Mouse (Mus musculus) T-helper 2 cell (primary cell): ENCODE measurements around the gene Dlgap5.
"Not testable (repeated sequence)": the region's sequence is repeated elsewhere in the genome, so short reads cannot be mapped to it uniquely, and the experiment has no call there.

ENCODE experiments used
- in situ Hi-C: fragments of 300-600 bp; cut with MboI, MseI; formaldehyde crosslinking; loops from one replicate; pipeline ENCODE4 v1.15.1; 2025; ENCODE audit warnings: high pct_unique_total_duplicates

Gene Dlgap5

GRCm38 (mm10) chr14:47417775-47418665, at the start of gene Dlgap5:
TSS of gene Dlgap5 (minus strand) at chr14:47418407.
- in situ Hi-C loops: no loop called here

DNA sequence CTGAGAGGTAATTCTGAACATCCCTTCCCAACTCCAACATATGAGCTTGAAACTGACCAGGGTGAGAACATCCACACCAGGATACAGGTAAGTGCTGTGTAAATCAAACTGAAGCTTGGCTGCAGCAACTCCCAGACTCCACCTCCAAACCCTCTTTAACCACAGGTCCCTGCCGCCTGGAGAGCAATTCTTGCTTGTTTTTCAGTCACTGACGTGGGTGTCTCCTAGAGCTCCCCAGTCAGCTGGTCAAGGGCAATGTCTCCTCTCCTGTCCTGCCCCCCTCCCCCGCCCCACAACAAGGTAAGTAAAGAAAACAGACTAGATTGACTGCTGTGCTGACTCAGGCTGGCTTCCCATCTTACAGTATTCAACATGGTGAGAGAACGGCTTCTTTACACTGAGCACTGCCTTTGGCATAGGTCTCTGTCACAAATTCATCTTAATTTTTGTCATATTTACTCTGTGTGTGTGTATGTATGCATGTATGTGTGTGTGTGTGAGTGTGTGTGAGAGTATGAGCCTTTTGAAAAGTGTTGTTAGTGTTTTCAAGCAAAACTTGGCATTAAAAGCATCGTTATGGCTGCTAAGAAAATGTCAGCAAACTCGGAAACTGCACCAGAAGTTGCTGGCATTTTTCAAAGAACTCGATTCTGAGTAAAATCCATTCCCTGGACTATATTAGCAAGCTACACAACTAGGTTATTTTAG, 47.4 kb upstream of the Dlgap5 start:
- in situ Hi-C loops: no loop called here

DNA sequence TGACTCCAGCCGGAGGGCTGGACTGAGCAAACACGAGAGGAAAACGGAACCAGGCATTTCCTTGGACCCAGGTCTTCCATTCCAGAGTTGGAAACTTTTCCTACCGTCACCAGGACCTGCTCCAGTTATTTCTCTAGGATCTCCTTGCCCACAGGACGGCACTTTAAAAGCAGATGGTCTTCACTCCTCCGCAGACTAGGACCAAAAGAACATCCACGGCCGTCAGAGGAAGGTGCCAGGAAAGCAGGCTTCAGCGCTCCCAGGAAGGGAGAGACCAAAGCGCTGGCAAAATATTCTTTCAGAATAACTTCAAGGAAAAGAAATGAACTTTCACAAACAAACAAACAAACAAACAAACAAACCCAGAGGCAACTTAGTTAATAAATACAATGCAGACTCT, 46.2 kb upstream of the Dlgap5 start:
- in situ Hi-C loops: no loop called here

GRCm38 (mm10) chr14:47462877-47463460, 44.8 kb upstream of the Dlgap5 start:
- in situ Hi-C loops: no loop called here

GRCm38 (mm10) chr14:47462453-47462852, 44.2 kb upstream of the Dlgap5 start:
- in situ Hi-C loops: no loop called here

DNA sequence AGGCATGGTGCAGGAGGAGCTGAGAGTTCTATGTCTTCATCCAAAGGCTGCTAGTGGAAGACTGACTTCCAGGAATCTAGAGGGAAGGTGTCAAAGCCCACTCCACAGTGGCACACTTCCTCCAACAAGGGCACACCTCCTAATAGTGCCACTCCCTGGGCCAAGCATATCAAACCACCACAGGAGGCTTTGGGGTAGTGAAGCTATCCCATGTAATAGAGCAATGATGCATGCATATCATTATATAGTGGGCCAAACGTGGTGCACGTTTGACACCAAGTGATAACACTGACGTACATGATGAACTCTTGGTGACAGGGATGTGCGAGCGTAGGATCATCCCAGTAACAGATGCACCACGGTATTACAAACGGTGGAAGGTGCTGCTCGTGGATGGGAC, 43.8 kb upstream of the Dlgap5 start:
- in situ Hi-C loops: no loop called here

- in situ Hi-C loops: no loop called here
Observed at GRCm38 (mm10) chr14:47459556-47459955, 41.3 kb upstream of the Dlgap5 start.

- in situ Hi-C loops: not testable (repeated sequence)
Observed at GRCm38 (mm10) chr14:47450121-47450520, 31.9 kb upstream of the Dlgap5 start, which contains the start of gene Fbxo34. TSS of gene Fbxo34 (plus strand) at chr14:47450421.

DNA sequence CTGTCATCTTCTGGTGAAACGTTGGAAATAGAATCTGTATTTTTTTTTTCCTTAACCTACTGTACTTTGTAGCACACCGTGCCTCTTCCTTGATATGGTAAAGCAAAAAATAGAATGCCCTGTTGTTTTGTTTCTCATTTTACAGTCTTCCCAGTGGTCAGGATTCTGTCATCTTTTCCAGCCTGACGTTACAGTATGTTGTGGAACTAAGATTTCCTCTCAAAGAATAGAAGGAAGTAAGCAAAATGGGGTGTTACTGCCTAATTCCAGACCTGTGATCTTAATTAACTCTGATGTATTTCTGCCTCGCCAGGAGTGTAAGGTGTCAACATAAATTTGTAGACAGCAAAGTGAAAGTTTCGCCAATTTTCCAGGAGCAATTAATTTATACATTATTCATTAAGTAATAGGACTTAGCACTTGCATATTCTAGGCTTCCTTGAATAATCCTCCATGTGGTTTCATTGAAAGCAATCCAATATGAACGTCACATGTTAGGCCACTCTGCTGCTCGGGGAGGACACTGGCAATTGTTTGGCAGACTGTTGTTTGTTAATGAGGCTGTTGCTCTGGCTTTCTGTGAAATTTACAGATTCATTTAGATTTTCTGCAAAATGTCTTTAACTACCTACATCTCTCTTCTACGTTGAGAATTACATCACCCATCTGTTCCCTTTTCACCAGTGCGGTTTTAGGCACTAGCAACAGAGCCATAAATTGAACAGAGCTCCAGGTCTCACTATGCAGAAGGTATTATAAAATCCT, 27.3 kb upstream of the Dlgap5 start:
- in situ Hi-C loops: no loop called here

DNA sequence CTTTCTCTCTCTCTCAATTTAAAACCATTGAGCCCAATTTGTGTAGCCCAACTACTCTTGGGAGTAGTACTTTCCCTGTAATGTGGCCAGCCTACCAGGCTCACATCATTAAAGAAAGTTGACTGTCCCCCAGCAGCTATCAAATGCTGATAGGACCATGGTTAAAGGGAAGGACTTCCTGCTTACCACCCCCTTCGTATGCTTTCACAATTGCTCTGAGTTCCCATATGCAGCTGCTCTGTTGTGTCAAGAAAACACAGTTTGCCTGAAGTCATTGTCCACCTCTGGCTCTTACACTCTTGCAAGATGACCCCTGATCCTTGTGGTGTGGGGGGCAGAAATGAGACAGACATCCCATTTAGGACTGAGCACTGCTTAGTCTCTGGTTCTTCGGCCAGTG, 26.7 kb upstream of the Dlgap5 start:
- in situ Hi-C loops: no loop called here

DNA sequence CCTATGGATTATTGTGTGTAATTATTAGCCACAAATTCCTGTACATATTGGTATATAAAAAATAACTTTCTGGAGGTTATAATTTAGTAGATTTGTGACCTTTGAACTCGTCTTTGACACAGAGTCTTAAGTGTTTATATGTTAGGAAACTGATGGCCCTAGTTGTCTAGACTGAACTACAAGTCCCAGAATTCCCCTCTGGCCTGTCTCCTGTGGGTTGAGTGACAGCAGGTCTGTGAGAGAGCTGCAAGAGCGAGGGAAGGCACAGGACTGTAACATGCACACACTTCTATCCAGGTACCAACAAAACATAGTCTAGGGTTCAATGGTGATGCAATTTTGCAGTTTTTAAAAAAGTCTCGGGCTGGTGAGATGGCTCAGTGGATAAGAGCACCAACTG, 20.7 kb upstream of the Dlgap5 start:
- in situ Hi-C loops: no loop called here

DNA sequence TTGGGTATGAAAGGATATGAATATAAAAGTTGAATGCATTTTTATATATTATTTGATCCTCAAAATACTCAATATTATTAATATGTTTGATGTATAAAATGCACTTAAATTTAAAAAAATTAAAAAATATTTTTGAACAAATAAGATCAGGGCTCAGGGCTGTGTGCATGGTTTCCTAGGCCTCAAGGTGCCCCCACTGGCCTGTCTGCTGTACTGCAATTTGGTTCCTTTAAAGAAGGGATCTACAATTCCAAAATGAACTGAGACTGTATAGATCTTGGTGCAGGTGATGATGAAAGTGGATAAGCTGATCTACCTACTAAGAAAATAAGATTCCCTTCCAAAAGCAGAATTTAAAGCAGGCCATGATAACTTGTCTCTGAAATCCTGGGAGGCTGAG, 14.8 kb upstream of the Dlgap5 start:
- in situ Hi-C loops: no loop called here

DNA sequence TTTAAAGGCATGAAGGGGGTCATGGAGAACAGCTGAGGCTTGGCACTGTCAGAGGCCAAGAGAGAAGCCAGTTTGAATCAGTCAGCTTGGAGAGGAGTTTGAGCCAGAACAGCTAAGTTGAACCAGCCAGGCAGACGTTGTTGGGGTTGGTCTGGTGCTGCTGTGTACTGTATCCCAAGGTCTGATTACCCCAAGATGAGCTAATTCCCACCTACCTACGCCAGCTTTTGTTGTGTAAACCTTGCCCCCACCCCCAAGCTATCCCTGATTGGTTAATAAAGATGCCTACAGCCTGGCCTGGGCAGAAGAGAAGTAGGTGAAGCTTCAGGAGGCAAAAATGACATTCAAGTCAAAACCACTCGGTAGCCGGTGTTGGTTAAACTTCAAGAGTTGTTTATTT, 4.3 kb upstream of the Dlgap5 start:
- in situ Hi-C loops: no loop called here

GRCm38 (mm10) chr14:47421606-47422005, 3.4 kb upstream of the Dlgap5 start:
- in situ Hi-C loops: no loop called here

- in situ Hi-C loops: no loop called here
Observed at GRCm38 (mm10) chr14:47419723-47420276, 1.6 kb upstream of the Dlgap5 start.

GRCm38 (mm10) chr14:47419034-47419625, 923 bp upstream of the Dlgap5 start:
- in situ Hi-C loops: no loop called here

- in situ Hi-C loops: no loop called here
Observed at GRCm38 (mm10) chr14:47418666-47418991, 422 bp upstream of the Dlgap5 start.

- in situ Hi-C loops: no loop called here
Observed at GRCm38 (mm10) chr14:47417346-47417745, 861 bp downstream of the Dlgap5 start.

- in situ Hi-C loops: no loop called here
Observed at GRCm38 (mm10) chr14:47406000-47406399, 12.2 kb downstream of the Dlgap5 start.

GRCm38 (mm10) chr14:47402735-47403134, 15.5 kb downstream of the Dlgap5 start:
- in situ Hi-C loops: no loop called here

- in situ Hi-C loops: no loop called here
Observed at GRCm38 (mm10) chr14:47396165-47396652, 22.0 kb downstream of the Dlgap5 start.
